Mouse (Mus musculus): Measurements from ENCODE around the gene Mrpl39. TPM values are rescaled to one million over a fixed set of nuclear protein-coding genes. Genes with fewer than 3 reads are reported as not detected.

Gene Mrpl39
- polyA plus RNA-seq (2012; rRNA removed) = 1.5 and 2.5 TPM in 2 replicates

GRCm38 (mm10) chr16:84735166-84736105 lies at the start of gene Mrpl39:
Gene Mrpl39, minus strand, starts transcription at chr16:84735742.

GRCm38 (mm10) chr16:84774003-84774703 lies 38.6 kb upstream of the Mrpl39 start, which contains the start of gene Jam2:
Gene Jam2, plus strand, starts transcription at chr16:84774123.

Other genes with a start within 250 kb of the Mrpl39 start
- gene A730009L09Rik, start 220.6 kb downstream of the Mrpl39 start, polyA plus RNA-seq (2012; rRNA removed) = not detected in 2 replicates
- 1.5 and 2.4 TPM in 2 replicates for gene Jam2, start 38.4 kb upstream of the Mrpl39 start, polyA plus RNA-seq (2012; rRNA removed)
- 1.2 and 1.6 TPM in 2 replicates for gene Gabpa, start 99.2 kb upstream of the Mrpl39 start, polyA plus RNA-seq (2012; rRNA removed)
- 49.6 and 118 TPM in 2 replicates for gene Atp5j, start 99.9 kb upstream of the Mrpl39 start, polyA plus RNA-seq (2012; rRNA removed)